Mouse (Mus musculus): ENCODE results near the gene AU015836. TPM values are rescaled to one million over a fixed set of nuclear protein-coding genes. Genes with fewer than 3 reads are reported as not detected.

AU015836 gene
- not detected in 2 replicates for polyA plus RNA-seq (2014; fragmentation: Nextera tagmentation; extraction: Ambion mirVana)

GRCm38 (mm10) chrX:93968444-93968843 is at the start of gene AU015836:
AU015836 (plus strand) TSS chrX:93968659.
- Histone ChIP-seq H3K4me1 (ENCODE audit: control insufficient read depth, insufficient read depth, low read length) (no peaks in the 10 kb centered on the region), H3K36me3 (ENCODE audit: control insufficient read depth, insufficient read depth, low read length) (no peaks in the 10 kb centered on the region), H3K9ac (ENCODE audit: low read length) (no peak within 1 kb of the TSS), H3K27ac (ENCODE audit: low read depth, low read length) (no peak within 1 kb of the TSS), H3K4me2 (ENCODE audit: low read length) (no peak within 1 kb of the TSS), H3K4me3 (ENCODE audit: low read depth, low read length) (no peak within 1 kb of the TSS), H3K27me3 (replicated peaks; ENCODE audit: control insufficient read depth, insufficient read depth, low read length) (no peaks in the 10 kb centered on the region), H3K9me3 (replicated peaks; ENCODE audit: control insufficient read depth, low read length) (no peaks in the 10 kb centered on the region)
- WGBS, result 62% methylated on average over 14 of the region's 14 CpGs
- no peak for DNase-seq (ENCODE audit: low spot score)
- ATAC-seq, result no peak

GRCm38 (mm10) chrX:93919017-93919416 is 49.4 kb upstream of the AU015836 start:
- WGBS, result 68% methylated on average over 3 of the region's 3 CpGs

GRCm38 (mm10) chrX:93928379-93928778 is 40.1 kb upstream of the AU015836 start:
- WGBS, result 90% methylated on average over 3 of the region's 3 CpGs
- H3K27ac ChIP-seq (ENCODE audit: low read depth, low read length), result no peak overlapping the region
- no peak for ATAC-seq

More at GRCm38 (mm10) chrX:93919017-93919416, 49.4 kb upstream of the AU015836 start:
- ATAC-seq, result no peak
- H3K9ac ChIP-seq (ENCODE audit: low read length), result no peak overlapping the region
- no peaks in the 10 kb centered on the region for H3K27me3 ChIP-seq (replicated peaks; ENCODE audit: control insufficient read depth, insufficient read depth, low read length)
- no peaks in the 10 kb centered on the region for H3K36me3 ChIP-seq (ENCODE audit: control insufficient read depth, insufficient read depth, low read length)
- H3K27ac ChIP-seq (ENCODE audit: low read depth, low read length), result no peak overlapping the region
- no peaks in the 10 kb centered on the region for H3K9me3 ChIP-seq (replicated peaks; ENCODE audit: control insufficient read depth, low read length)
- H3K4me2 ChIP-seq (ENCODE audit: low read length), result no peak overlapping the region
- no peak for DNase-seq (ENCODE audit: low spot score)
- H3K4me1 ChIP-seq (ENCODE audit: control insufficient read depth, insufficient read depth, low read length), result no peaks in the 10 kb centered on the region
- no peak overlapping the region for H3K4me3 ChIP-seq (ENCODE audit: low read depth, low read length)

GRCm38 (mm10) chrX:93928794-93929193 is 39.7 kb upstream of the AU015836 start:
- no peak for ATAC-seq
- no peak overlapping the region for H3K4me3 ChIP-seq (ENCODE audit: low read depth, low read length)
- 85% methylated on average over 1 of the region's 1 CpGs for WGBS
- H3K9me3 ChIP-seq (replicated peaks; ENCODE audit: control insufficient read depth, low read length), result no peaks in the 10 kb centered on the region
- no peak overlapping the region for H3K9ac ChIP-seq (ENCODE audit: low read length)
- no peaks in the 10 kb centered on the region for H3K27me3 ChIP-seq (replicated peaks; ENCODE audit: control insufficient read depth, insufficient read depth, low read length)
- H3K36me3 ChIP-seq (ENCODE audit: control insufficient read depth, insufficient read depth, low read length), result no peaks in the 10 kb centered on the region
- no peak overlapping the region for H3K4me2 ChIP-seq (ENCODE audit: low read length)
- no peaks in the 10 kb centered on the region for H3K4me1 ChIP-seq (ENCODE audit: control insufficient read depth, insufficient read depth, low read length)
- DNase-seq (ENCODE audit: low spot score), result no peak
- no peak overlapping the region for H3K27ac ChIP-seq (ENCODE audit: low read depth, low read length)

More at GRCm38 (mm10) chrX:93928379-93928778, 40.1 kb upstream of the AU015836 start:
- no peak overlapping the region for H3K4me3 ChIP-seq (ENCODE audit: low read depth, low read length)
- DNase-seq (ENCODE audit: low spot score), result no peak
- no peak overlapping the region for H3K9ac ChIP-seq (ENCODE audit: low read length)
- no peak overlapping the region for H3K4me2 ChIP-seq (ENCODE audit: low read length)
- H3K36me3 ChIP-seq (ENCODE audit: control insufficient read depth, insufficient read depth, low read length), result no peaks in the 10 kb centered on the region
- no peaks in the 10 kb centered on the region for H3K27me3 ChIP-seq (replicated peaks; ENCODE audit: control insufficient read depth, insufficient read depth, low read length)
- no peaks in the 10 kb centered on the region for H3K9me3 ChIP-seq (replicated peaks; ENCODE audit: control insufficient read depth, low read length)
- no peaks in the 10 kb centered on the region for H3K4me1 ChIP-seq (ENCODE audit: control insufficient read depth, insufficient read depth, low read length)

- H3K4me1 ChIP-seq (ENCODE audit: control insufficient read depth, insufficient read depth, low read length), result no peaks in the 10 kb centered on the region
- H3K9ac ChIP-seq (ENCODE audit: low read length), result no peak overlapping the region
- ATAC-seq (no peak), DNase-seq (ENCODE audit: low spot score) (no peak)
- WGBS, result 89% methylated on average over 3 of the region's 3 CpGs
- H3K4me3 ChIP-seq (ENCODE audit: low read depth, low read length), result no peak overlapping the region
- no peak overlapping the region for H3K4me2 ChIP-seq (ENCODE audit: low read length)
- no peak overlapping the region for H3K27ac ChIP-seq (ENCODE audit: low read depth, low read length)
- H3K27me3 ChIP-seq (replicated peaks; ENCODE audit: control insufficient read depth, insufficient read depth, low read length), result no peaks in the 10 kb centered on the region
- no peaks in the 10 kb centered on the region for H3K9me3 ChIP-seq (replicated peaks; ENCODE audit: control insufficient read depth, low read length)
- no peaks in the 10 kb centered on the region for H3K36me3 ChIP-seq (ENCODE audit: control insufficient read depth, insufficient read depth, low read length)
Measured at GRCm38 (mm10) chrX:93931694-93932093, 36.8 kb upstream of the AU015836 start.

GRCm38 (mm10) chrX:93956727-93957126 is 11.7 kb upstream of the AU015836 start:
- Histone ChIP-seq H3K27me3 (replicated peaks; ENCODE audit: control insufficient read depth, insufficient read depth, low read length) (no peaks in the 10 kb centered on the region), H3K9ac (ENCODE audit: low read length) (no peak overlapping the region), H3K4me3 (ENCODE audit: low read depth, low read length) (no peak overlapping the region), H3K4me1 (ENCODE audit: control insufficient read depth, insufficient read depth, low read length) (no peaks in the 10 kb centered on the region), H3K9me3 (replicated peaks; ENCODE audit: control insufficient read depth, low read length) (no peaks in the 10 kb centered on the region), H3K36me3 (ENCODE audit: control insufficient read depth, insufficient read depth, low read length) (no peaks in the 10 kb centered on the region), H3K27ac (ENCODE audit: low read depth, low read length) (no peak overlapping the region), H3K4me2 (ENCODE audit: low read length) (no peak overlapping the region)
- no peak for ATAC-seq
- DNase-seq (ENCODE audit: low spot score), result peak; percentile 52
- 42% methylated on average over 1 of the region's 1 CpGs for WGBS

GRCm38 (mm10) chrX:93958502-93958901 is 10.0 kb upstream of the AU015836 start:
- Histone ChIP-seq H3K9me3 (replicated peaks; ENCODE audit: control insufficient read depth, low read length) (no peaks in the 10 kb centered on the region), H3K4me2 (ENCODE audit: low read length) (no peak overlapping the region), H3K4me3 (ENCODE audit: low read depth, low read length) (no peak overlapping the region), H3K27ac (ENCODE audit: low read depth, low read length) (no peak overlapping the region), H3K4me1 (ENCODE audit: control insufficient read depth, insufficient read depth, low read length) (no peaks in the 10 kb centered on the region), H3K9ac (ENCODE audit: low read length) (no peak overlapping the region), H3K27me3 (replicated peaks; ENCODE audit: control insufficient read depth, insufficient read depth, low read length) (no peaks in the 10 kb centered on the region), H3K36me3 (ENCODE audit: control insufficient read depth, insufficient read depth, low read length) (no peaks in the 10 kb centered on the region)
- ATAC-seq, result no peak
- DNase-seq (ENCODE audit: low spot score), result no peak
- 79% methylated on average over 3 of the region's 3 CpGs for WGBS

- no peaks in the 10 kb centered on the region for H3K36me3 ChIP-seq (ENCODE audit: control insufficient read depth, insufficient read depth, low read length)
- DNase-seq (ENCODE audit: low spot score) (no peak), ATAC-seq (no peak)
- no peaks in the 10 kb centered on the region for H3K4me1 ChIP-seq (ENCODE audit: control insufficient read depth, insufficient read depth, low read length)
- 91% methylated on average over 26 of the region's 26 CpGs for WGBS
- H3K9ac ChIP-seq (ENCODE audit: low read length), result no peak overlapping the region
- H3K27me3 ChIP-seq (replicated peaks; ENCODE audit: control insufficient read depth, insufficient read depth, low read length), result no peaks in the 10 kb centered on the region
- H3K4me3 ChIP-seq (ENCODE audit: low read depth, low read length), result no peak overlapping the region
- H3K27ac ChIP-seq (ENCODE audit: low read depth, low read length), result no peak overlapping the region
- H3K9me3 ChIP-seq (replicated peaks; ENCODE audit: control insufficient read depth, low read length), result no peaks in the 10 kb centered on the region
- no peak overlapping the region for H3K4me2 ChIP-seq (ENCODE audit: low read length)
Measured at GRCm38 (mm10) chrX:93980341-93980740, 11.9 kb downstream of the AU015836 start.

GRCm38 (mm10) chrX:93982193-93982592 is 13.7 kb downstream of the AU015836 start:
- no peak for DNase-seq (ENCODE audit: low spot score)
- no peak overlapping the region for H3K9ac ChIP-seq (ENCODE audit: low read length)
- WGBS, result 92% methylated on average over 3 of the region's 3 CpGs
- no peak overlapping the region for H3K27ac ChIP-seq (ENCODE audit: low read depth, low read length)
- H3K9me3 ChIP-seq (replicated peaks; ENCODE audit: control insufficient read depth, low read length), result no peaks in the 10 kb centered on the region
- H3K4me1 ChIP-seq (ENCODE audit: control insufficient read depth, insufficient read depth, low read length), result no peaks in the 10 kb centered on the region
- H3K27me3 ChIP-seq (replicated peaks; ENCODE audit: control insufficient read depth, insufficient read depth, low read length), result no peaks in the 10 kb centered on the region
- H3K4me2 ChIP-seq (ENCODE audit: low read length), result no peak overlapping the region
- no peak overlapping the region for H3K4me3 ChIP-seq (ENCODE audit: low read depth, low read length)
- no peaks in the 10 kb centered on the region for H3K36me3 ChIP-seq (ENCODE audit: control insufficient read depth, insufficient read depth, low read length)
- ATAC-seq, result no peak

Data from forebrain, embryonic 14.5 days (tissue).